Mouse (Mus musculus): Measurements from ENCODE around the gene Snx18.

The Snx18 gene

GRCm38 (mm10) chr13:113566951-113567350, 51.4 kb downstream of the Snx18 start:
- DNase-seq (ENCODE audit: low read depth, low spot score) = no peak

- DNase-seq (ENCODE audit: low read depth, low spot score) = no peak
Observed at GRCm38 (mm10) chr13:113566411-113566810, 52.0 kb downstream of the Snx18 start.

GRCm38 (mm10) chr13:113559646-113560045, 58.7 kb downstream of the Snx18 start:
- DNase-seq (ENCODE audit: low read depth, low spot score) = no peak

GRCm38 (mm10) chr13:113556538-113556937, 61.8 kb downstream of the Snx18 start:
- no peak for DNase-seq (ENCODE audit: low read depth, low spot score)

GRCm38 (mm10) chr13:113555226-113555625, 63.1 kb downstream of the Snx18 start:
- no peak for DNase-seq (ENCODE audit: low read depth, low spot score)

- DNase-seq (ENCODE audit: low read depth, low spot score) = no peak
Observed at GRCm38 (mm10) chr13:113553603-113554230, 64.6 kb downstream of the Snx18 start.

- no peak for DNase-seq (ENCODE audit: low read depth, low spot score)
Observed at GRCm38 (mm10) chr13:113552341-113552740, 66.0 kb downstream of the Snx18 start.

- DNase-seq (ENCODE audit: low read depth, low spot score) = no peak
Observed at GRCm38 (mm10) chr13:113550866-113551565, 67.3 kb downstream of the Snx18 start.

- no peak for DNase-seq (ENCODE audit: low read depth, low spot score)
Observed at GRCm38 (mm10) chr13:113549021-113549420, 69.3 kb downstream of the Snx18 start.

- DNase-seq (ENCODE audit: low read depth, low spot score) = no peak
Observed at GRCm38 (mm10) chr13:113547807-113548426, 70.4 kb downstream of the Snx18 start.

GRCm38 (mm10) chr13:113542374-113542773, 76.0 kb downstream of the Snx18 start:
- DNase-seq (ENCODE audit: low read depth, low spot score) = no peak

Data from WW6 (cell line).